Mouse (Mus musculus) heart, adult 2 months (tissue): Measurements from ENCODE around the gene Igfbp6.

ENCODE experiments used
- CTCF ChIP-seq: fragments of 200-600 bp; IDR thresholded peaks from 2 replicates; pipeline ENCODE4 v1.8.1; 2022; ENCODE audit warnings: antibody characterized with exemption, mild to moderate bottlenecking, moderate library complexity
- EP300 ChIP-seq: fragments of 200-500 bp; IDR thresholded peaks from 2 replicates; pipeline ENCODE4 v1.6.1; 2011; ENCODE audit warnings: low read depth, low read length, control low read depth; ENCODE audit not compliant: insufficient read depth

DNA sequence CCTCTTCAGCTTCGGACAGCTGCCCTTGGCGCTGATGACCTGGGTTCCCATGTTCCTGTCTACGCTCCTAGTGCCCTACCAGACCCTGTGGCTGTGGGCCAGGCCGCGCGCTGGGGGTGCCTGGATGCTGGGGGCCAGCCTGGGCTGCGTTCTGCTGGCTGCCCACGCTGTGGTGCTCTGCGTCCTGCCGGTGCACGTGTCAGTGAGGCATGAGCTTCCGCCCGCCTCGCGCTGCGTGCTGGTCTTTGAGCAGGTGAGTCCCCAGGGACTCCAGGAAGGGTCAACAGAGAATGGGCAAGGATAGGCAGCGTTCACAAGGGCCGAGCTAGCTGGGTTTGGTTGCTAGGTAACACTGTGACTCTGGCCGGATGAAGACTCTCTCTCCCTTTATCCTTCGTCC lies 12.7 kb downstream of the Igfbp6 start:
- TF ChIP-seq CTCF (no peak), EP300 (no peak)
